Mouse (Mus musculus): ENCODE data around the gene Luc7l.

DNA sequence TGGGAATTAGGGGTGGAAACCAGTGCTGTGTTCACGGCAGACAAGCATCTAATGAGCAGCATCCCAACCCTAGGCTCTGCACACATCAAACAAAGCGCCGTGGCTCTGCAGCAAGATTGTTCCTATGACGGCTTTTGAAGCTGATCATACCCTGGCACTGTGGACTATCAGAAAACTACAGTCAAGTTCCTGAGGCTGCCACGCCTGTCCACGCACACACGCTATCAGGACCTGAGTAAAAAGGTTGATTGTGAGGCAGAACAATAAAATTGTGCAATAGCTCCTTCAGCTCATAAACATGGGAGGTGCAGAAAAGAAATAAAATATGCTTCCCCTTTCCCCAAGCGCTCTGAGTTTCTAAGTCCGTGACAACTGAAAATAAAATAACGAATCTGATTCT is 15.0 kb upstream of the Luc7l start:
- no peak for TF ChIP-seq POLR2A (IDR thresholded peaks at IDR 0.05; ENCODE audit: borderline replicate concordance, insufficient read depth, low read length)
- no peak for TF ChIP-seq CTCF (IDR thresholded peaks at IDR 0.05; ENCODE audit: borderline replicate concordance, insufficient read depth, low read depth, low read length)
